Mouse (Mus musculus) megakaryocyte, embryonic 14.5 days (primary cell): ENCODE data around the gene Chmp4b.

Source experiments
- FLI1 ChIP-seq: IDR thresholded peaks from 2 replicates; pipeline ENCODE4 v1.6.1; 2012; ENCODE audit warnings: low read length, inconsistent platforms, mixed read lengths
- GATA1 ChIP-seq: IDR thresholded peaks from 3 replicates; pipeline ENCODE4 v1.6.1; 2012; ENCODE audit warnings: mixed read lengths, low read length, inconsistent platforms, borderline replicate concordance

DNA sequence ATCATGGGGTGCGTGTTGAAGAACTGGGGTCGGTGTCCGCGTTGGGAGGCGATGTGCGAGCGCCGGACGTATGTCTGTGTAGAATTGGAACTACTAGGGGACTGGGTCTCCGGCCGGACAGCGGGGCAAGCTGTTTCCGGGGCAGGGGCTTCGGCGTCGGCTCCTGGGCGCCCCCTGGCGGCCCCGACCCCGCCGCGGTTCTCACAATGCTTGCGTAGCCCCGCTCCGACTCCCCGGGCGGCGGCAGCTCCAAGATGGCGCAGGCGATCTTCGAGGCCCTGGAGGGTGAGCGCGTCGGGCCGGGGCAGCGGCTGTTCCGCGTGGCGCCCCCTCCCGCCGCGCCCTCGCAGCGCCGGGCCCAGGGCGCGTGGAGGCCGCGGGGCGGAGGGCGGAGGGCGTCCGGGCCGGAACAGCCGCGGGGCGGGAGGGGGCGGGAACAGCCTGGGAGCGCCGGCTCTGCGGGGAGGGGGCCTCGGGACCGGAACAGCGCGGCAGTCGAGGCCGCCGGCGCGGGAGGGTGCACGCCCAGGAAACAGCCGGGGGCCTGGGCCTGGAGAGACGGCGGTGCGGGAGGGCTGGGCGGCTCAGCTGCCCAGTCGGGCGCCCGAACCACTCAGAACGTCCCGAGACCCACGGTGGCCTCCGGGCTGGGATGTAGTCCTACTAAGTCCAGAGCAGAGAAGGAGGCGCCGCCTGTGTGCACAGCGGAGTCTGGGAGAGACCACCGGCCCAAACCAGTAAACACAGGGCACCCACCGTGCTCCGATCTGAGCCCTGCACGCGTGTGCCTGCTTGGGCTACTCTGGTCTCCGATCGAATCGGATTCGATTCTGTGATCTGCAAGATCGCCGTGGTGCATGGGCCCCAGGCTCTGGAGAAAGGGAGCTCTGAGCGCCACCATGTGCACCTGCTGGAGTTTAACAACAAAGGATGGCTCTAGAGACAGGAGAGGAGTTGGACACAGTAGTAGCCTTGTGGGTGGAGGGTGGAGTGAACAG is 38.1 kb upstream of the Chmp4b start, which contains the start of the genes Zfp341 and 4930519P11Rik:
- no peak for TF ChIP-seq GATA1
- TF ChIP-seq FLI1: no peak
